Mouse (Mus musculus) hindbrain, embryonic 14.5 days (tissue): ENCODE results near the gene 1700031F05Rik. TPM values are rescaled to one million over a fixed set of nuclear protein-coding genes. Genes with fewer than 3 reads are reported as not detected.
"Not testable (repeated sequence)": the region's sequence is repeated elsewhere in the genome, so short reads cannot be mapped to it uniquely, and the experiment has no call there.

Experiments used
- ATAC-seq: fragments of 200-750 bp; cut with Nextera tagmentation; 2 replicates; pipeline ENCODE4 v1.8.0; 2017; ENCODE audit warnings: moderate number of reproducible peaks, mild to moderate bottlenecking, moderate TSS enrichment, moderate library complexity; ENCODE audit not compliant: low FRiP score
- DNase-seq: peaks from one replicate; pipeline ENCODE4 v3.0.0-alpha.2; 2015; ENCODE audit warnings: low spot score
- H3K27ac ChIP-seq: fragments of 300-500 bp; sonication (generic); 2 replicates; pipeline ENCODE4 v1.5.1; 2014; ENCODE audit warnings: mild to moderate bottlenecking, moderate library complexity
- H3K27me3 ChIP-seq: fragments of 300-500 bp; sonication (generic); 2 replicates; pipeline ENCODE4 v1.6.1; 2014; ENCODE audit warnings: mild to moderate bottlenecking, low read length, mixed read lengths; ENCODE audit not compliant: control insufficient read depth, insufficient read depth
- H3K36me3 ChIP-seq: fragments of 300-500 bp; sonication (generic); replicated peaks from 2 replicates; pipeline ENCODE4 v1.6.1; 2014; ENCODE audit not compliant: control insufficient read depth, insufficient read depth
- H3K4me1 ChIP-seq: fragments of 300-500 bp; sonication (generic); replicated peaks from 2 replicates; pipeline ENCODE4 v1.6.1; 2014; ENCODE audit warnings: antibody characterized with exemption, low read length, mixed read lengths; ENCODE audit not compliant: control insufficient read depth, insufficient read depth
- H3K4me2 ChIP-seq: fragments of 300-500 bp; sonication (generic); replicated peaks from 2 replicates; pipeline ENCODE4 v1.6.1; 2014; ENCODE audit warnings: mild to moderate bottlenecking, moderate library complexity
- H3K4me3 ChIP-seq: fragments of 300-500 bp; sonication (generic); replicated peaks from 2 replicates; pipeline ENCODE4 v1.5.1; 2014; ENCODE audit warnings: mild to moderate bottlenecking, low read length
- H3K9ac ChIP-seq: fragments of 300-500 bp; sonication (generic); 2 replicates; pipeline ENCODE4 v1.6.1; 2014
- H3K9me3 ChIP-seq: fragments of 300-500 bp; sonication (generic); 2 replicates; pipeline ENCODE4 v1.6.1; 2016; ENCODE audit warnings: low read length; ENCODE audit not compliant: control insufficient read depth
- WGBS: fragments of 180-500 bp; shearing (Covaris S2); extraction: QIAGEN DNeasy Blood & Tissue Kit; methylation state at CpG from one replicate; pipeline ENCODE4 v1.1.7; 2014; 5-methylcytosine and 5-hydroxymethylcytosine counted together
- polyA plus RNA-seq: library from polyadenylated mRNA; unstranded; fragments of >200 nt; fragmentation: Nextera tagmentation; extraction: Ambion mirVana; gene quantifications from 2 replicates; pipeline ENCODE4 v1.2.1, GENCODE M21; 2014

1700031F05Rik gene
- polyA plus RNA-seq, result not detected in 2 replicates

DNA sequence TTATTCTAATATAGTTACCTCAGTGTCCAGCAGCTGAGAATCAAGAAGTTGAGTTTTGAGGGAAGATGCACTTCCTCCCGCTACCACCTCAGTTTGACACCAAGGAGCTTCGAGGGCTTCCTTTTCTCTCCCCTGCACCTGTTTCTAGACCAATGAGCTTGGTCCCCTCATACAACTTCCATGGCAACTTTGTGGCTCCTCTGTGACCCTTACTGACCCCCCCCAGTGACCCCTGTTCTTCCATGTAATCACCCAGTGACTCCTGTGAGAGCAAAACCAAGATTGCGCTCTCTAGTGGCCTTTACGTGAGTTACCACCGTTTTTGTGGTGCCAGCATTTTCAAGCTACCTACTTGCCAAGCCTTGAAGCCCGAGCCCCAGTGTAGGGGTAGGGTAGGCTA is at the start of gene 1700031F05Rik:
Gene 1700031F05Rik, minus strand, starts transcription at position 101 of the 400 bp plus-strand sequence.
- no peaks in the 10 kb centered on the region for H3K36me3 ChIP-seq
- H3K9me3 ChIP-seq, result no peaks in the 10 kb centered on the region
- H3K27me3 ChIP-seq, result no peaks in the 10 kb centered on the region
- no peak within 1 kb of the TSS for H3K4me2 ChIP-seq
- no peak within 1 kb of the TSS for H3K9ac ChIP-seq
- DNase-seq (no peak), ATAC-seq (no peak)
- WGBS, result 86% methylated on average over 6 of the region's 6 CpGs
- no peak within 1 kb of the TSS for H3K4me3 ChIP-seq
- no peaks in the 10 kb centered on the region for H3K4me1 ChIP-seq
- no peak within 1 kb of the TSS for H3K27ac ChIP-seq

DNA sequence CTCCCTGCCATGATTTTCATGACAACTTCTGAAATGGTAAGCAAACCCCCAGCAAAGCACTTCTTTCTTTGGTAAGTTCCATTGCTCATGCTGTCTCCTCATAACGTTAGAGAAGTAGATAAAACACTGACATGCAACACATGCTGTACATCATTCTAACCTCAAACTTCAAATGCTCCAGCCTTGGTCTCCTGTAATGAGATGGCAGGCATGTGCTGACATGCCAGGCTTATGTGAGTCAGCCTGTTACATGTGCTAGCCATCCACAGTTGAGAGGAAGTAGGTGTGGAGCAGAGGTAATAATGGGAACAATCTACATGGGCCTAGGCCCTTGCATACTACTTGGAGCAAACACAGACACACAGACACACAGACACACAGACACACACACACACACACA is 47.1 kb upstream of the 1700031F05Rik start:
- H3K36me3 ChIP-seq, ATAC-seq: not testable (repeated sequence)
- 77% methylated on average over 1 of the region's 1 CpGs for WGBS

DNA sequence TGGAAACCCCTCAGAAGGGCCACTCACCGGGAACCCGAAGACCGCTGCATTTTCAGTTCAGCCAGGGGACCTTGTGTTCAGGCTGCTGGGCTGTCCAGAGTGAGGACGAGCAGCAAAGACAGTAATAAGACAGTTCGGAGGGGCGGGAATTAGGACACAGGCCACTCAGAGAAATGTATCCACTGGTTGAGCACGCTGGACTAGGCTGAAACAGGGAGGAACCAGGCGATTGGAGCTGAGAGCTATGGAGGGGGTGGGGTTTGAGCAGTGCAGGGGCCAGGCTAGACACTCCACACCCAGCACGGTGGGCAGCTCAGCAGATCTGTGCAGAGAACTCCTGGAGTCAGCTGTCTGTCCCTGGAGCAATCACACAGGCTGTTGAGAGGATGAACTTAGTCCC is 40.8 kb upstream of the 1700031F05Rik start, which contains the start of the genes Dmrtc1a and 1700011M02Rik:
Gene Dmrtc1a, minus strand, starts transcription at position 101 of the 400 bp plus-strand sequence.
Gene 1700011M02Rik, plus strand, starts transcription at position 319 of the 400 bp plus-strand sequence.
- not testable (repeated sequence) for H3K9ac ChIP-seq, H3K4me2 ChIP-seq, H3K36me3 ChIP-seq, ATAC-seq, H3K9me3 ChIP-seq, H3K4me3 ChIP-seq, H3K4me1 ChIP-seq, DNase-seq, H3K27ac ChIP-seq
- 84% methylated on average over 6 of the region's 9 CpGs for WGBS
- 0 out of 2 replicates have a peak, but pooled peaks cover 16% of the 10 kb centered on the region for H3K27me3 ChIP-seq

More for the DNA sequence above, 47.1 kb upstream of the 1700031F05Rik start:
- not testable (repeated sequence) for H3K4me2 ChIP-seq, H3K9ac ChIP-seq, DNase-seq, H3K4me3 ChIP-seq, H3K4me1 ChIP-seq, H3K27me3 ChIP-seq, H3K9me3 ChIP-seq, H3K27ac ChIP-seq

DNA sequence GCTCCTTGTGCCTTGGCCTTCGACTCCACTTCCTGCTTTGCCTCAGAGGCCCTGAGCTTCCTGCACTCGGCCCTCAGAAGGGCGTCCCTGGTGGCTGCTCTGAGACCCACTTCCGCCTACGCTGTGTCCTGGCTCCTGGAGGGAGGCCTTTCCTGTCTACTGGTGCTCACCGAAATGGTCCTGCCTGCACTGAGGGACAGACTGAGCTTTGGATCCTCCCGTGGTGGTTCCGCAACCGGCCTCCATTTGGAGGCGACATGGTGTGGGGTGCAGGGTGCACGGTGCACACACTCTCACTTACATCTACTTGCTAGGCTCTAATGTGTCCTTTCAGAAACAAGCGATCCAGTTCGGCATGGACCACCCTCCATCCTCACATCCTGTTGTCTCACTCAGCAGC is 13.3 kb downstream of the 1700031F05Rik start, which contains the start of gene Dmrtc1c2:
Gene Dmrtc1c2, minus strand, starts transcription at position 101 of the 400 bp plus-strand sequence.
- not testable (repeated sequence) for DNase-seq, H3K27ac ChIP-seq, H3K4me2 ChIP-seq, H3K4me1 ChIP-seq, H3K9ac ChIP-seq, H3K4me3 ChIP-seq, H3K9me3 ChIP-seq, H3K36me3 ChIP-seq, ATAC-seq, H3K27me3 ChIP-seq
- 94% methylated on average over 2 of the region's 13 CpGs for WGBS

DNA sequence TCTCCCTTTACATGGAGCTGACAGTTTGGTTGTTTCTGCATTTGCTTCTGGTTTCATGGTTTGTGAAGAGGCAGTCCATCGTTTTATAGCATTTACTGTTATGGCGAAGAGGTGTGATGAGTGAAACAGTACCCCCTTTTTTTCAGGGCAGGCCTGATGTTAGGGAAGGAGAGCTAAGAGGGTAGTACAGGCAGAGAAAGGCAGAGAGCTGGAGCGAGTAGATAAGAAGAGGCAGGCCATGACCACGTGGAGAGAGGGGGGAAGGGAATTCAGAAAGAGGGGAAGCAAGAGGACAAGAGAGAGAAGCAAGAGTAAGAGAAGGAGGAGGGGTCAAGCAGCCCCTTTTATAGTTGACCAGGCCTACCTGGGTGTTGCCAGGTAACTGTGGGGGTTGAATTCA is 55.5 kb downstream of the 1700031F05Rik start:
- H3K9ac ChIP-seq, result no peak overlapping the region
- no peak overlapping the region for H3K4me2 ChIP-seq
- no peaks in the 10 kb centered on the region for H3K9me3 ChIP-seq
- WGBS, result 70% methylated on average over 4 of the region's 4 CpGs
- ATAC-seq, result no peak
- DNase-seq, result no peak
- no peaks in the 10 kb centered on the region for H3K4me1 ChIP-seq
- H3K27me3 ChIP-seq, result peaks cover 15% of the 10 kb centered on the region; the same call in 1 of the 2 replicates
- no peaks in the 10 kb centered on the region for H3K36me3 ChIP-seq
- H3K4me3 ChIP-seq, result no peak overlapping the region
- H3K27ac ChIP-seq, result no peak overlapping the region

Other genes starting within 250 kb of the 1700031F05Rik start
- gene Phka1, start 223.7 kb downstream of the 1700031F05Rik start, polyA plus RNA-seq, result 9.4 TPM in 2 replicates
- not detected in 2 replicates for gene Gm3880, start 181.0 kb downstream of the 1700031F05Rik start, polyA plus RNA-seq
- not detected in 2 replicates for gene Gm9112, start 160.3 kb downstream of the 1700031F05Rik start, polyA plus RNA-seq
- not detected in 2 replicates for gene Dmrtc1b, start 160.1 kb downstream of the 1700031F05Rik start, polyA plus RNA-seq
- not detected in 2 replicates for gene Dmrtc1c1, start 65.0 kb downstream of the 1700031F05Rik start, polyA plus RNA-seq
- not detected in 2 replicates for gene Dmrtc1c2, start 13.4 kb downstream of the 1700031F05Rik start, polyA plus RNA-seq
- gene Dmrtc1a, start 40.7 kb upstream of the 1700031F05Rik start, polyA plus RNA-seq, result 1.4 and 2.4 TPM in 2 replicates
- gene 1700011M02Rik, start 40.9 kb upstream of the 1700031F05Rik start, polyA plus RNA-seq, result not detected in 2 replicates
- not detected in 2 replicates for gene 1700018G05Rik, start 60.4 kb upstream of the 1700031F05Rik start, polyA plus RNA-seq